Mouse (Mus musculus) hindbrain, embryonic 15.5 days (tissue): ENCODE results near the gene Ssr2. TPM values are rescaled to one million over a fixed set of nuclear protein-coding genes. Genes with fewer than 3 reads are reported as not detected.
A peak's percentile ranks its signal among the peaks of the same experiment; 100 is the strongest.
"Not testable (repeated sequence)": the region's sequence is repeated elsewhere in the genome, so short reads cannot be mapped to it uniquely, and the experiment has no call there.

ENCODE experiments used
- ATAC-seq: fragments of 200-750 bp; cut with Nextera tagmentation; 2 replicates; pipeline ENCODE4 v1.8.0; 2017; ENCODE audit warnings: low read depth, moderate number of reproducible peaks, moderate TSS enrichment; ENCODE audit not compliant: low FRiP score
- H3K27ac ChIP-seq: fragments of 300-500 bp; sonication (generic); replicated peaks from 2 replicates; pipeline ENCODE4 v1.5.1; 2015; ENCODE audit warnings: mild to moderate bottlenecking, inconsistent platforms
- H3K27me3 ChIP-seq: fragments of 300-500 bp; sonication (generic); 2 replicates; pipeline ENCODE4 v1.6.1; 2015; ENCODE audit warnings: control low read depth, inconsistent platforms
- H3K36me3 ChIP-seq: fragments of 300-500 bp; sonication (generic); 2 replicates; pipeline ENCODE4 v1.6.1; 2015; ENCODE audit warnings: control low read depth, inconsistent platforms
- H3K4me1 ChIP-seq: fragments of 300-500 bp; sonication (generic); replicated peaks from 2 replicates; pipeline ENCODE4 v1.6.1; 2015; ENCODE audit warnings: control low read depth, inconsistent platforms
- H3K4me2 ChIP-seq: fragments of 300-500 bp; sonication (generic); 2 replicates; pipeline ENCODE4 v1.6.1; 2015; ENCODE audit warnings: moderate library complexity, mild to moderate bottlenecking, inconsistent platforms
- H3K4me3 ChIP-seq: fragments of 300-500 bp; sonication (generic); 2 replicates; pipeline ENCODE4 v1.5.1; 2015; ENCODE audit warnings: mild to moderate bottlenecking, inconsistent platforms
- H3K9ac ChIP-seq: fragments of 300-500 bp; sonication (generic); 2 replicates; pipeline ENCODE4 v1.6.1; 2015; ENCODE audit warnings: inconsistent platforms
- H3K9me3 ChIP-seq: fragments of 300-500 bp; sonication (generic); 2 replicates; pipeline ENCODE4 v1.6.1; 2016; ENCODE audit warnings: control low read depth, inconsistent platforms
- WGBS: fragments of 180-500 bp; shearing (Covaris S2); methylation state at CpG from one replicate; pipeline ENCODE4 v1.1.7; 2015; 5-methylcytosine and 5-hydroxymethylcytosine counted together
- polyA plus RNA-seq: library from polyadenylated mRNA; unstranded; fragments of >200 nt; fragmentation: Nextera tagmentation; extraction: Ambion mirVana; gene quantifications from 2 replicates; pipeline ENCODE4 v1.2.1, GENCODE M21; 2015

The Ssr2 gene
- polyA plus RNA-seq, 1 experiment from 2014 or later: 149 TPM

DNA sequence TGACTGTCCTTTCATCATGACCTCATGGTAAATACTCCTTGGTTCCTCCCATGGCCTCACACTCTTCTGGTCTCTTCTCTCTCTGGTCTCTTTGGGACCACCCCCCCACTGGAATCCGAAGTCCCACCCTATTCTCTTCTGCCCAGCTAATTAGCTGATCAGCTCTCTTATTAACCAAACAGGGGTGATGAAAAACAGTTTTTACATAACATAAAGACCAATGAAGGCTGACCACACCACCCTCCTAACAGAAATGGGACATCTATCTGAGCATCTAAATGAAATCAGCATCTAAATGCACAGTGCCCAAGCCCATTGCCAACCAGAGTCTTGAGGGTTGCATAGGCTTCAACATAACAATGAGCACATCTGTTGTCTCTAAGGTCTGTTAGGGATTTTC lies 3.8 kb upstream of the Ssr2 start:
- WGBS: 96% methylated on average over 1 of the region's 1 CpGs

DNA sequence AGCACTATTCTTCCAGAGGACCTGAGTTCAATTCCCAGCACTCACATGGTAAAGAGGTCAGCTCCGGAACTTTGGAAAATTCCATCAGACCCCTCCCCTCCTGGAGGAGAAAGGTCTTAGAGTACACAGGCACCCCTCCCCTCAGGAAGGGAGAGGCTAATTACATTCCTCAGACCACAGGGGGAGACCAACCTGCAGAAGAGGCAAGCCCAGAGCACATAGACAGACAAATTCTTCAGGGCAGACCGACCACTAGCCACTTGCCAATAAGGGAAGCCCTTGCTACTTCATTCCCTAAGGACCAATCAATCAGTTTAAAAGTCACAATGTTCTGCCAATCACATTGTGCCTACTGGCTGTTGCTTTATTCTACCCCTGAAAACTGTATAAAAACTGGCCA lies 2.8 kb upstream of the Ssr2 start:
- Histone ChIP-seq H3K36me3 (peaks cover 22% of the 10 kb centered on the region), H3K4me2 (no peak overlapping the region), H3K9me3 (no peaks in the 10 kb centered on the region), H3K27ac (no peak overlapping the region), H3K4me1 (no peaks in the 10 kb centered on the region), H3K9ac (no peak overlapping the region), H3K27me3 (no peaks in the 10 kb centered on the region), H3K4me3 (no peak overlapping the region)
- 71% methylated on average over 2 of the region's 2 CpGs for WGBS
- no peak for ATAC-seq

More for the DNA sequence above, 3.8 kb upstream of the Ssr2 start:
- Histone ChIP-seq H3K4me2 (no peak overlapping the region), H3K36me3 (peaks cover 29% of the 10 kb centered on the region), H3K4me1 (no peaks in the 10 kb centered on the region), H3K4me3 (no peak overlapping the region), H3K9ac (no peak overlapping the region), H3K27me3 (no peaks in the 10 kb centered on the region), H3K27ac (no peak overlapping the region), H3K9me3 (no peaks in the 10 kb centered on the region)
- no peak for ATAC-seq

DNA sequence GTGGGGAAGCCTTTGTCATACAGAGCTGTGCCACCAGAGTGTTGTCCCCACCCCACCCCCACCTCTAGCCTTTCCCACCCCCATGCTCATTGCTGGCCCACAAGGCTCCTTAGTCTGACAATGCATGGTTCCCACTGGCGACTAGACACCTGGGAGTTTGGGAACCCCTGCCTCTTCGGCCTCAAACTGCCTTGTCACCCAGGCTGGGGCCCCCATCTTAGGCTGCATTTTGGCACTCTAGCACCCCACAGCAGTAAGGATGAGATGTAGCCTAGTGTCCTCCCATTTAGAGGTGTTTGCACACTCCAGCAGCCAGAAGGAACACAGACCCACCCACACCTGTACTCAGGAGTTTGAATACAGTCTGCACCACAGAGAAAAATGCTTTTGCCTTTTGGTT lies 1.9 kb upstream of the Ssr2 start:
- no peak for ATAC-seq
- peaks cover 12% of the 10 kb centered on the region for H3K36me3 ChIP-seq
- no peak overlapping the region for H3K4me3 ChIP-seq
- no peak overlapping the region for H3K27ac ChIP-seq
- H3K9ac ChIP-seq: no peak overlapping the region
- H3K4me2 ChIP-seq: no peak overlapping the region
- H3K27me3 ChIP-seq: no peaks in the 10 kb centered on the region
- no peaks in the 10 kb centered on the region for H3K9me3 ChIP-seq
- H3K4me1 ChIP-seq: no peaks in the 10 kb centered on the region
- 90% methylated on average over 2 of the region's 2 CpGs for WGBS

DNA sequence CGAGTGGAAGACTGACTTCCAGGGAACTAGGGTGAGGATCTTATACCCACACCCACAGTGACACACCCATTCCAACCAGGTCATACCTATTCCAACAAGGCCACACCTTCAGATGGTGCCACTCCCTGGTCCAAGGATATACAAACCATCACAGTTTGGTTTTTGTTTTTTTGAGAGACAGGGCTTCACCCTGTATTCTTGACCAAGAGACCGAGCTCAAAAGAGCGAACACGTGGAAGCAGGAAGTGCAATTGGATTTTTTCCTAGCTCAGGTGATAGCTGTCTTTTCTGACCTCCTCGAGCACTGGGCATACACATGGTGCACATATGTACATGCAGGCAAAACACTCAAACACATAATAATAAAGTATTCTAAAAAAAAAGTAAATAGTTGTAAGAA lies 2.2 kb downstream of the Ssr2 start:
- ATAC-seq: not testable (repeated sequence)
- 92% methylated on average over 5 of the region's 5 CpGs for WGBS

DNA sequence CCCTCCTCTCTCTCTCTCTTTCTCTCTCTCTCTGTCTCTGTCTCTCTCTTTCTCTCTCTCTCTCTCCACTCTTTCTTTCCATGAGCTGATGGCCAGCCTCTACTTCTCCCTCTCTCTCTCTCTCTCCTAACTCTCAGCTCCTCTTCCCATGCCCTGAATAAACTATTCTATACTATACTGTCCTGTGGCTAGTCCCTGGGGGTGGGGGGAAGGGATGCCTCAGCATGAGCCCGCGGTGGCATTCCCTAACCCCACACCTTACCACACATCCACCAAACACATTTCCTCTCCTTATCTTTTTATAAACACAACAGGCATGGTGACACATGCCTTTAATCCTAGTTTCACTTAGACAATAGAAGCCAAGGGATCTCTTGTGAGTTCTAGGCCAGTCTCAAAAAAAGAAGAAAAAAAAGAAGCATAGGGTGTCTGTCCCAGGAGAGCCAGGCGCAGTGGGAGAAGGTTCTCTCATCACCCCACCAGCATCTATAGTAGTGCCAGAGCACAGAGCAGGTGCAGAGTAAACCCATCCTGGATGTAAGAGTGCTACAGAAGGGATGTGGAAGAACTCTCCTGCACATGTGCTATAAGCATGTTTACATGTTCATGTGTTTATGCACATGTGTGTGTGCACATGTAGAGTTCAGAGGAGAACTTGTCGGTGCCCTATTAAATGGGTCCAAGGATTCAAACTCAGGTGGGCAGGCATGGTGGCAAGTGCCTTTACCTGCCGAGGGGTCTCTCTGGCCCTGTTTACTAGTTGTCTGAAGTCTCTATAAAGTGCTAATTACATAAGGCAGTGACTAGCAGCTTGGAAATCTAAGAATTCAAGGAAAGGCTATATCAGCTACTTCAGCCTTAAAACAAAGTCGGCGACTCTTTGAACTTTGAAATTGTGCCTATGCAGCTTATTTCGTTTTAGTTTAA lies 3.1 kb downstream of the Ssr2 start:
- Histone ChIP-seq H3K4me3 (peak overlapping the region; percentile 88), H3K4me1 (peaks cover 17% of the 10 kb centered on the region), H3K36me3 (peaks cover 25% of the 10 kb centered on the region), H3K9ac (no peak overlapping the region), H3K9me3 (no peaks in the 10 kb centered on the region), H3K4me2 (peak overlapping the region; percentile 66), H3K27me3 (no peaks in the 10 kb centered on the region), H3K27ac (no peak overlapping the region)
- 52% methylated on average over 8 of the region's 8 CpGs for WGBS
- ATAC-seq: peak; percentile 55

More for the DNA sequence above, 2.2 kb downstream of the Ssr2 start:
- H3K27me3 ChIP-seq, H3K4me2 ChIP-seq, H3K27ac ChIP-seq, H3K9ac ChIP-seq, H3K9me3 ChIP-seq, H3K4me3 ChIP-seq: not testable (repeated sequence)
- peaks cover 15% of the 10 kb centered on the region for H3K36me3 ChIP-seq
- H3K4me1 ChIP-seq: peaks cover 17% of the 10 kb centered on the region

DNA sequence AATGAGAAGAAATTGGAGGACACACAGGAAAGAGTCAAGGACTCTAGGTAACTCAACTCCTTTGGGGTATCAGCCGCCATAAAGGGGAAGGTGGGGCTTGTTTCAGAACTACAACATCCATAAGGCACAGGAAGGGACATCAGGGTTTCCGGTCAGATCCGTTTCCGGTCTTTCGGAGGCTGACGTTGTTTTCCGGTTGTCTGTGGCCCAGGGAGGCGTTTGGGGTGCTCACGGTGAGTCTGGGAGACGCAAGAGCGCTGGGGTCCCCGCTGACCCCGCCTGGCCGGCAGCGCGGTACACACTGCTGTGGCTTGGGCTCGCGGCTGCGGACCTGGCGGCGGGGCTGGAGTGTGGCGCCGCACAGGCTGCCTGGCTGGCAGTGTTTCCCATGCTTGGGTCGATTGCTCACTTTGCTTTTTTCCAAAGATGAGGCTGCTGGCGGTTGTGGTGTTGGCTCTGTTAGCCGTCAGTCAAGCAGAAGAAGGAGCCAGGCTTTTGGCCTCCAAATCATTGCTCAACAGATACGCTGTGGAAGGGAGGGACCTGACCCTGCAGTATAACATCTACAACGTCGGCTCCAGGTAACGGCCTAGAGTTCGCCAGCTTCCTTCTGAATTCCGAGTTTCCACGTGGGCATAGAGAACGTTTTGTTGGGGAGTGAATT lies 3.9 kb downstream of the Ssr2 start:
- H3K9ac ChIP-seq: peak overlapping the region; percentile 91
- peaks cover 17% of the 10 kb centered on the region for H3K4me1 ChIP-seq
- peak overlapping the region; percentile 66 for H3K4me2 ChIP-seq
- H3K36me3 ChIP-seq: peaks cover 31% of the 10 kb centered on the region
- H3K4me3 ChIP-seq: peak overlapping the region; percentile 88
- peak overlapping the region; percentile 65 for H3K27ac ChIP-seq
- no peaks in the 10 kb centered on the region for H3K9me3 ChIP-seq
- peak; percentile 87 for ATAC-seq
- under 1% methylated on average over 34 of the region's 34 CpGs for WGBS
- no peaks in the 10 kb centered on the region for H3K27me3 ChIP-seq

DNA sequence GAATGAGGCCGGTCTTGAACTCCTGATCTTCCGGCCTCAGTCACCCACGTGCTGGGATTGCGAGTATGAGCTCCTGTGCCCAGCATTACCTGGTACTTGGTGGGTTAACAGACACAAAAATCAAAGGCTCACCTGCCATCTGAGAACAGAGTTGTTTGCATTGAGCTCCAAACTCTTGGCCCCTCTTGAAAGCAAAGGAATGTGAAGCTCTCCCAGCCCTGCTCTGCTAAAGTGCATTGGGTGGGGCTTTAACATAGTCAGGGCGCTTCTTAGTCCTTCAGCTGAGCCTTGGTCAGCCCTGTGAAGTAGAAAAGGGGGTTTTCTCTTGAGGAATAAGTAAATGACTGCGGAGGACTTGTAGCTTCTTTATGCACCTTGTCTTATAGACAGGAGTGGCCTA lies 10.1 kb downstream of the Ssr2 start:
- no peak for ATAC-seq
- no peak overlapping the region for H3K4me3 ChIP-seq

DNA sequence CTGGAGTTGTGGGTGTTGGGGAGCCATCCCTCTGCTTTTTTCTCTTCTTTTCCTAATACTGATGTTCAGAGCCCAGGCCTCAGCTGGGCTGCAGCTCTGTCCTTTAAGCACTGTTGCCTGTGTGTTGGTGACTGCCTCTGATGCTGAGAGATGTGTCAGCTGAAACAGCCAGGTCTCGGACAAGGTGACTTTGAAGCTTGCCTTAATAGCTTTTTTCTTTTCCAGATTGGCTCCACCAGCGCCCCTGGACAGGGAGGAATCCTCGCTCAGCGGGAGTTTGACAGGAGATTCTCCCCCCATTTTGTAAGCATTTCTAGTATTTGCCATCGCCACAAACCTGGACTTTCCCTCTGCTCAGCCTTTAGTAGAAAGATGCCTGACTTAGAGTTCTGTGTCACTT lies 11.0 kb downstream of the Ssr2 start:
- peaks cover 63% of the 10 kb centered on the region for H3K36me3 ChIP-seq
- no peak overlapping the region for H3K4me3 ChIP-seq
- WGBS: 98% methylated on average over 5 of the region's 5 CpGs
- no peak overlapping the region for H3K4me2 ChIP-seq
- no peak overlapping the region for H3K9ac ChIP-seq
- H3K27ac ChIP-seq: no peak overlapping the region
- no peaks in the 10 kb centered on the region for H3K27me3 ChIP-seq
- 0 out of 2 replicates have a peak, but pooled peaks cover 1% of the 10 kb centered on the region for H3K4me1 ChIP-seq
- no peaks in the 10 kb centered on the region for H3K9me3 ChIP-seq
- no peak for ATAC-seq

More for the DNA sequence above, 10.1 kb downstream of the Ssr2 start:
- Histone ChIP-seq H3K4me2 (no peak overlapping the region), H3K4me1 (peaks cover 5% of the 10 kb centered on the region), H3K9me3 (no peaks in the 10 kb centered on the region), H3K36me3 (peaks cover 67% of the 10 kb centered on the region), H3K27ac (no peak overlapping the region), H3K9ac (no peak overlapping the region), H3K27me3 (no peaks in the 10 kb centered on the region)
- over 99% methylated on average over 6 of the region's 6 CpGs for WGBS

DNA sequence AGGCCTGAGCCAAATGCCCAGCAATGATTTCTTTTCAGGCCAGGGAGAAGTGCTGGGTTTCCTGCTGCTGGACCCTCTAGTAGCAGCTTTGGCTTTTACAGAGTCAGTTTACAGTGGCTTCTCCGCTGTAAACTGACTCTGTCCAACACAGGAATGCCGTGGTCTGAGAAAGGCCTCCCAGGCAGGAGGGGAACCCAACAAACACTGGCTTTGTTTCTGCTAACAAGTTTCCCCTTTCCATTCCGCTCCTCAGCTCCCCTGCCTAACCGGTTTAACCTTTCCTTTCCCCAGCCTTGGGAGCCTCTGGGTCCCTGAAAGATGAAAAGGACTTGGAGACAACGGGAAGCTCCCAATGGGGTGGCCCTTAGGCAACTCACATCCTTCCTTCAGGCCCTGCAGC lies 14.6 kb downstream of the Ssr2 start:
- ATAC-seq: no peak
- H3K9me3 ChIP-seq: no peaks in the 10 kb centered on the region
- no peaks in the 10 kb centered on the region for H3K27me3 ChIP-seq
- peaks cover 36% of the 10 kb centered on the region for H3K36me3 ChIP-seq
- H3K4me1 ChIP-seq: peaks cover 3% of the 10 kb centered on the region; the same call in 1 of the 2 replicates
- H3K4me2 ChIP-seq: no peak overlapping the region
- no peak overlapping the region for H3K9ac ChIP-seq
- H3K27ac ChIP-seq: no peak overlapping the region
- WGBS: 28% methylated on average over 5 of the region's 5 CpGs
- H3K4me3 ChIP-seq: no peak overlapping the region

DNA sequence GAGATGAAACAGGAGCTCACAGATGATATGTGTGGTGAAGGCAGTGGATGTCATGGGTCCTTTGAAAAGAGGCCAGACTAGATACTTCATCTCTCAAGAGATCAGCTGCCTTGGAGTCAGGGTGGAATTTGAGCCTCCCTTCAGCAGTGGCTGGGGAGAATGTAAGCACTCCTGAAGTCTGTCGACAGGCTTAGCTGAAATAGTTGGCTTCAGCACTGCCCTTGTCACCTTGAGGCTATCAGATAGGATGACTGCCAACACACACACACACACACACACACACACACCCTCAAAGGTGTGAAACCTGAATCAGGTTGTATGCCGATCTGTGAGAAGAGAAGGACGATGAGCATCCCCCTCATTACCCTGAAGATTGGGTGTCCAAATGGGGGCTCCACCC lies 15.4 kb downstream of the Ssr2 start:
- Histone ChIP-seq H3K9me3 (no peaks in the 10 kb centered on the region), H3K27me3 (no peaks in the 10 kb centered on the region), H3K27ac (no peak overlapping the region), H3K36me3 (peaks cover 29% of the 10 kb centered on the region), H3K4me3 (no peak overlapping the region), H3K9ac (no peak overlapping the region), H3K4me1 (peaks cover 3% of the 10 kb centered on the region; the same call in 1 of the 2 replicates), H3K4me2 (no peak overlapping the region)
- ATAC-seq: 0 out of 2 replicates have a peak, but pooled peaks have one; percentile 9
- 69% methylated on average over 3 of the region's 3 CpGs for WGBS

DNA sequence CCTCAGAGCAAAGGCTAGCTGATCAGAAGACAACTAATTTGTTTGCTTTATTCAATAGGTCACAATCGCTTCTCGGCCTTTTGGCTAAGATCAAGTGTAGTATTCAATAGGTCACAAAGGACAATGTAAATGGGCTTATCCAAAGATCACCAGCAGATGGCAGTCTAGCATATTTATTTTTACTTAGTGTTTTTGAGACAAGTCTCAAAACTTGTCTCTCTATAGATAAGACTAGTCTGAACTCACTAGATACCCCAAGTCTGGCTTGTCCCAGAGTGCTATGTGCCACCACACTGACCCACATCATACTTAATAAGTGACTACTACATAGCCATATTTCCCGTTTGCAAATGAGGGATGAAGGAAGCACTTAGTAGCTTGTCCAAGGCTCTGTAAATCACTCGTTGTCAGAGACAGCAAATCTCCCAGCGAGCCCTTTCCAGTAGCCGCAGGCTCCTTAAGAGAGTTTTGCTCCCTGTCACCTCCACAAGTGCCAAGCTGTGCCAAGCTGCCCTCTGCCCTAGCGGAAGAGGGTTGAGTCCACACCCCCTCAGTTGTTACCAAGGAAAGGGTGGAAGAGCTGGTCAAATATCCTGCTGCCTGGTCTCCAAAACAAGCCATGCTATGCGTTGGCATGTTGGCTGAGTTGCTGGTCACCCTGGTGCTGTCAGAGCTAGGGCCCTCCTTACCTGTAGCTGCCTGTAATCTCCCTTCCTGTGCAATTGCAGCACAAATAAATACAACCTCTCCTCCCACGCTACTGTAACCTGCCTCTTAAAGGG lies 16.5 kb downstream of the Ssr2 start:
- Histone ChIP-seq H3K9ac (no peak overlapping the region), H3K27me3 (no peaks in the 10 kb centered on the region), H3K36me3 (peaks cover 19% of the 10 kb centered on the region), H3K4me3 (no peak overlapping the region), H3K9me3 (no peaks in the 10 kb centered on the region), H3K27ac (no peak overlapping the region), H3K4me1 (peaks cover 3% of the 10 kb centered on the region; the same call in 1 of the 2 replicates), H3K4me2 (no peak overlapping the region)
- no peak for ATAC-seq
- 31% methylated on average over 9 of the region's 9 CpGs for WGBS
